Mouse (Mus musculus): ENCODE data around the gene Ltbr.
A peak's percentile ranks its signal among the peaks of the same experiment; 100 is the strongest.

Gene Ltbr

DNA sequence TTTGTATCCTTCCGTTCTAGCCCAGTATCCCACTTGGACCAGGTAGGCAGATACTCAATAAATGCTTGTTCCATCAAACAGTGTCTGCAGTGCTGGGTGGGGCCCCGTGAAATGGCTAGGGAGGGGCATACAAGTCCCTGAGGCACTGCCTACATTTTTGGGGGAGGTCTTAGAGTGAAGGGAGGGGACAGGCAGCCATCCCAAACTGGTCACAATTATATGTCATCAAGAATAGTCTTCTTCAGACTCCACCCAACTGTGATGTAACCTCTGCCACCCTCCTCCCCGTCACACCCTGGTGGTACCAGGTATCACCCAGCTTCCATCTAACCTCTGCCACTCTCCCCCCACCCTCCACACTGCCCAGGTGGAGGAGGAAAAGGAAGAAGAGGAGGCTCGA is 31.2 kb upstream of the Ltbr start:
- DNase-seq (ENCODE audit: low spot score in 2 of 2) = no peak

DNA sequence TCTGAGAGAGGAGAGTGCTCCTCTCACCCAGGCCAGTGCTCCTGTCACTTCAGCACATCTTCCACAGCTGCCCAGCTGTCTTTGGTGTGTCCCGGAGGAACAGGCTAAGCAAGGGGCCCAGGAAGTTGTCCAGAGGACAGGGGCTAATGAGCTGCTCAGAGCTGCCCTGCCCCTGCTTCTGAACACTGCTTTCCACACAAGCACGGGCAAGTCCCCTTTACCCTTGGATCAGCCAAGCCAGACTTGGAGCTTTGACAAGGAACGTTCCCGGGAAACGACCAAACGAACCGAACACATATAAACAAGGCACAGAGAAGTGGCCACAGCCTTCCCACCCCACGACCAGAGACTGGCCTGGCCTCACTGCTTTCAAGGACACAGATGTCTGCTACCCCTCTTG is 30.4 kb upstream of the Ltbr start:
- DNase-seq (ENCODE audit: low spot score in 2 of 2) = no peak

DNA sequence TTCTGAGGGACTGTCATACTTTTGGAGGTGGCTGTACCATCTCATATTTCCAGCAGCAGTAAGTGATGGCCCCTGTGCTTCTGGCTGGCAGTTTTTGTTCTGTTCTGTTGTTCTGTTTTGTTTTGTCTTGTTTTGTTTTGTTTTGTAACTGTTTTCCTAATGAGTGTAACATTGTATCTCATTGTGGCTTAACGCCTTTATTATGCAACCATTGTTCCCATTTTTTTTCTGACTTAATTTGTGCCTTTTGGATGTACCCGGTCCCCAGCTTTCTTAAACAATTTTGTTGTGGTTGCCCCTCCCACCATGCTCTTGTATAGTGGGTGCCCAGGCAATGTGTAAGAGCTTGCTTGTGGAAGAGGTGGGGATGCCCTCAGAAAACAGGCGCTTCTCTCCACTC is 28.5 kb upstream of the Ltbr start:
- DNase-seq (ENCODE audit: low spot score in 2 of 2) = no peak

DNA sequence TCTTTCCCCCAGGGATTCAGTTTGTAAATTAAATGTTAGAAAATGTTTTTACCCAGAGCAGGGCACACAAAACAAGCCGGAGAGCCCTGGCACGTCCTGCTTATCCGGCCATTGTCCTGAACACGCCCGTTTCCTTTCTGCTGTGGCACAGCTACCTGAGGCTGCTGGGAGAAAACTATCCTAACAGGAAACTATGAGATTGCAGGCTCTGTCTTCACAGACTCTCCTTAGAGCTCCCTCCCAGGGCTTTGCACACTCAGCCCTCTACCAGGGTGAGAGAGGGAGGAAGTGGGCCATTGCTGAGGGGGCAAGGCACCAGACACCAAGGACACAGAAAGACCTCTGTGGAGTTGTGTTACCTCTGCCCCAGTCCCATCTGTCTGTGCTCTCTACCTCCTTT is 26.6 kb upstream of the Ltbr start:
- DNase-seq (ENCODE audit: low spot score in 2 of 2) = no peak

DNA sequence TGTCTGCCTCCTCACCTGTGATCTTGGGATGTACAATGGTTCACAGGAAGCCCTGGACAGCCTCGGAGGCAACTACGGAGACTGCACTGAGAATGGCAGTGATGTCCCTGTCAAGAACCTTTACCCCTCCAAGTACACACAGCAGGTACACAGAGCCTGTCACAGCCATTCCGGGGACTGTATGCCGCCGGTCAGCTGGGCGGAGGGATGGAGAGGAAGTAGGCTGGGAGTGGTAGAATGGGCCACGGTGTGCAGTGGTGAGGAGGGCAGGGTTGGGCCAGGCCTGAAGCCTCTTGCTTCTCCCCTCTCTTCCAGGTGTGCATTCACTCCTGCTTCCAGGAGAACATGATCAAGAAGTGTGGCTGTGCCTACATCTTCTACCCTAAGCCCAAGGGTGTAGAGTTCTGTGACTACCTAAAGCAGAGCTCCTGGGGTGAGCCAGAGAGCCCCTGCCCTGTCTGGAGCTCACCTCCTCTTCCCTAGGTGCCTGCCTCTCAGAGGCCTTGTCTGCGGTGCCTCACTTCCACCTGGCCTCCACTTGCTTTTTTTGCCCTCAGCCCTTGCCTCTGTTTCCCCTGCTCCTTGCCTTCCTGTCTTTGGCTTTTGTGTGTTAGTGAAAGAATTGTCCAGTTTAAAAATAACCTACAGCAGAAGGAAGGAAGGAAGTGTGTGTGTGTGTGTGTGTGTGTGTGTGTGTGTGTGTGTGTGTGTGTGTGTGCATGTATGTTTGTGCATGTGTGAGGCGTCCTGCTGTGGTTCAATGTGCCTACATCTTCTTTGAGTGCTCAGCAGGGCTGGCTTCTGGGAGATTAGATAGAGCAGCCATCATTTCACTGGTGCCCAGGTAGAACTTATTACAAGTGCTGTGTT is 25.3 kb upstream of the Ltbr start:
- DNase-seq (ENCODE audit: low spot score in 2 of 2) = no peak

DNA sequence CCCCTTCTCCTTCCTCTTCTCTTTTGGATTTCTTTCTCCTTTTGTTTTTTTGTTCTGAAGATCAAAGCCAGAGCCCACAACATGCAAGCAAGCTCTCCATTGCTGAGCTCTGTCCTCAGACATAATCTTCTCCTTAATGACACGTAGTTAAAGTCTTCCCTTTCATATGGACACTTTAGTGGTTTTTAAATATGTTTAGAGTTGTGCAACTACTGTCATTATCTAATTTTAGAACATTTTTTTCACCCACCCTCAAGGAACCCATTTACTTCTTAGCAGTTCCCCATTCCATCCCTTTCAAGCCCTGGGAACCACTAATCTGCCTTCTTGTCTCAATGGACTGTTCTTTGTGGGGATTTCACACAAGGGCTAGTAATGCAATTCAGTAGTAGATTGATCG is 20.7 kb upstream of the Ltbr start:
- no peak for DNase-seq (ENCODE audit: low spot score in 2 of 2)

DNA sequence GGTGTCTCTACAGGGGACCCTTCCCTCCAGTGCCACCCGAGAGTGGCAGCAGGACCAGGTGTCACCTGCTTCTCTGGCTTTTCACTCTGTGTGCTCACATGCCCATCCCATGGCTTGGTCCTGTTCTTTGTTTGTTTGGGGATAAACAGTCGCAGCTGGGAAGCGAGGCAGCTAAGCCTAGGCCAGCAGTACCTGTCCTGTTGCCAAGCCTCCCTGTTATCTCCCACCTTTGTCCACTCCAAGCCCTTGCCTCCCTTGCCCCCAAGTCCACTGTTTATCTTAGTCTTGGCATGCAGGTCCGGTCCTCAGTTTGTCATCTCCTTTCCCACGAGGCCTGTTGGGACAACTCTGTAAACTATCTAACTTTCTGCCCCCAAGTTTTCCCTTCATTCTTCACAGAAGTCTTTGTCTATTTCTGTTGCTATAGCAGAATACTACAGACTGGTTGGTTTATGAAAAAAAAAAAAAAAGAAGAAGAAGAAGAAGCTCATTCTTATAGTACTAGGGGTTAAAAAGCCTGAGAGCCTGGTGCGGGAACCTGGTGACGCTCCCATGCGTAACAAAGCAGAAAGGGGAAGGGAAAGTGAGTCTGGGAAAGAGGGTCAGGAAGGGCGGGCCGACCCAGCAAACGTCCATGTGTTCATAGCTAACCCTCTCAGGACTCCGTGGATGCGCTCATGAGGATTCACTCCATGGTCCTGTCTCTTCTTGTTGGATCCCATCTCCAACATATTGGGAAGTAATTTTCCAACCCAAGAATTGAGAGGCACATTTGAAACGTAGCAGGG is 19.6 kb upstream of the Ltbr start:
- no peak for DNase-seq (ENCODE audit: low spot score in 2 of 2)

DNA sequence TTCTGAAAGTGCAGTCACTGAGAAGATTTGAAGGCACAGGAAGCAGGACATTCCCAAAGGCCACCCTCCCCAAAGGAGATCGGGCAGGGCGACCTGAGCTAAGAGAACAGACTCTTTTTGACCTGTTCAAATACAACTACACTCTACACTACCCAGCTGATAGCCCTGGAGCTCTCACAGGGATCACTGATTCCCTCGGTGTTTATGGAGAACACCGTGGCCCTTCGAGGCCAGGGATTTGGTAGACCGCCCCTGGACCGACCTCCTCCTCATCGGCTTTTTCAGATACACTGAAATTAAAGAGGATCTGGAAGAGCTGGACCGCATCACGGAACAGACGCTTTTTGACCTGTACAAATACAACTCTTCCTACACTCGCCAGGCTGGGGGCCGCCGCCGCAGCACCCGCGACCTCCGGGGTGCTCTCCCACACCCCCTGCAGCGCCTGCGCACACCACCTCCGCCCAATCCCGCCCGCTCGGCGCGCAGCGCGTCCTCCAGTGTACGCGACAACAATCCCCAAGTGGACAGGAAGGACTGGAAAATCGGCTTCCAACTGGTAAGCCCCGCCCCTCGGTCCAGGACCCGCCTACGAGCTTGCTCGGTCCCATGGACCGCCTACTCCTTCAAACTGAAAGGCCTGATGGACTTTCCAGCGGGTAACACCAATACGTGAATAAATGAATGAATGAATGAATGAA is 17.1 kb upstream of the Ltbr start:
- DNase-seq (ENCODE audit: low spot score in 2 of 2) = peak in 1 of 2 experiments; percentile 60

DNA sequence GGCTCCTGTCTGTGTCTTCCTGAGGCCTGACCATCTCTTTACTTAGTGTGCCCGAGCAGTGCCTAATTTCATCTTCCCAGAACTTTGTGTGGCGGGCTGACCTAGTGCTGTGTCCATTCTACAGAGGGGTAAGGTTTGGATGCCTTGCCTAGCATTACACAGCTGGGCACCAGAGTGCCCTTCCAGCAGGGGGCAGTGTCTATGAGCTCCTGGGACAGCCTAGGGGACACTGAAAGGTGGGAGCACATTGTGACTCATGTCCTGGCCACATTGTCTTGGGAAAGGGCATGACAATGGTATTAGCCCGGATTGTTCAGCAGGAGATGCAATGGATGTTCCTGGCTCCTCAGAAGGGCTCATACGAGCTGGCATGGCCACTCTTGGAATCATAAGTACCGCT is 14.6 kb upstream of the Ltbr start:
- DNase-seq (ENCODE audit: low spot score in 2 of 2) = no peak

DNA sequence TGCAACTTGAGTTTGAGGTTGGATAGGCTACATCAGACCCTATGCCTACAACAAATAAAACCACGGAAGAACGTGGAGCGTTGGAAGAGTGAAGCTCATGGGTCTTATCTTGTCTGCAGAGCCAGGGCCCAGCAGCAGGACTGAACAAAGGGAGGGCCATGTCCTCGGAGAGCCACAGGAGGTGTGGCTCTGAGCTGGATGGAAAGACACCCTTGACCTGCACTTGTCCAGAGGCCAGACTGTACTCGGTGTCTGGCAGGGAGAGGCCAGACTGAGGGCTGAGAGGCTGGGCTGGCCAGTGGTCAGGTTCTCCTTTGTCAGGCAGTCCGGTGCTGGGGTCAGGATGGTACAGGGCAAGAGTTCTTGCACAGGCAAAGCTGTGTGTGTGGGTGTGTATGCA is 11.7 kb upstream of the Ltbr start:
- DNase-seq (ENCODE audit: low spot score in 2 of 2) = no peak

DNA sequence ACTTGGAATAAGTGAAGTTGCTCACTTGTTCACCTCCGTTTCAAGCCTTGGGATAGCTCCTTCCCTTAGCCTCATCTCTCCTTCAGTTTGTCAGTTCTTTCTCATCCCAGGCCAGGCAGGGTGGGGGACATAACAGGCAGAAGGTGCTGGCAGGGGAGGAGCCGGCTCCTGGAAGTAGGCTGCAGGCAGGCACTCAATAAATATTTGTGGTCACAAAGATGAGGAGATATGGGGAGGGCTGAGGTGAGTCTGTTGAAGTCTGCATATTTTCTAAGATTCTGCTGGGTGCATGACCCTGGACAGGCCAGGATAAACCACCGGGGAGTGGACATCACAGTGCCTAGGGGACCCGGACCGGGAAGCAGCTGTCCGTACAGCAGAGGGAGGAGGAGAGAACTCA is 9.9 kb upstream of the Ltbr start:
- no peak for DNase-seq (ENCODE audit: low spot score in 2 of 2)

DNA sequence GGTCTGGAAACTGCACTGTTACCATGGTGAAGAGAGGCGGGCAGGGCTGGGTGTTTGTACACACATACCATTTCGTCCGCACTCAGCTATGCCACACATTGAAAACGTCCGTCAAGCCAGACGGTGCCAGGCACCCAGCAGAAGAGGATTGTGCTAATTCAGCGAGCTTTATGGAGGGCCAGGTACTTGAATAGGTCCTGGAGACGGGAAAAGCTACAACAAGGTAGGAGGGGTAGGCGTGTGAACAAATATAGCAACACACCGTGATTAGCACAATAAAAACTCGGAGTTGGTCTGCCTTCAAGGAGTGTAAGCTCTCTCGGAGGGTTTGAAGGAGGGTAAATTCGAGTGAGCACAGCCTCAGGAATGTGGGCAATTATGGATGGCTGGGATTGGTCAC is 9.1 kb upstream of the Ltbr start:
- DNase-seq (ENCODE audit: low spot score in 2 of 2) = no peak

DNA sequence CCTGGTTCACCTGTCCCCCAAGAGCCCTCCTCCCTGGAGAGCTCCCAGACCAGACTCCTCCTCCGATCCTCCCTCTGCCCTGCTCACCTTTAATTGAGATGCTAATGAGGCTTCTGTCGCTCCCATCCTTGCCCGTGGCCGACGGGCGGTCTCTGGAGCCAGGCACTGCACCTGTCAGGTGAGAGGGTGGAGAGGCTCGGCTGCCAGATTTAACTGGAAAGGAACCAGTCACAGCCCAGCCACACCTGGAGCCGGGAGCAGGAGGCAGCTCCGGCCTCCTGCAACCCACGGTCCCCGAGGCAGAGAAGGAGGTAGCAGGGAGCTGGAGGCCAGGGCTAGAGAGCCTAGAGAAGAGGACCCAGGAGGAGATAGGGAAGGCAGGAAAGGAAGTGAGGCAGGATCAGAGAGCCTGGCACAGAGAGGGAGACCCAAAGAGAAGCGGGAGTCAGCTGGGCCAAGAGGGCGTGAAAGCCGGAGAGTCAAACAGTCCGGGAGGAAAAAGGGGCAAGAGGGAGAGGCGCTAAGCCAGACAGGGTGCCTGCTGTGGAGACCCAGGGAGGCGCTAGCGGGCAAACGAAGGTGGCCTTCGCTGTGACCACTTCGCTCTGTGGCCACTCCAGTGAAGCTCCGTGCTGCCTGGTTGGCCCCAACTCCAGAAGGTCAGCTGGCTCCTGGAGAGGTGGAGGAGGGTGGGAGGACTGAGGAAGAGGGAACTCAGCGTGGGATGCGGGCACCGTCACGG is 7.6 kb upstream of the Ltbr start:
- DNase-seq (ENCODE audit: low spot score in 2 of 2) = peak in 1 of 2 experiments; percentile 58

DNA sequence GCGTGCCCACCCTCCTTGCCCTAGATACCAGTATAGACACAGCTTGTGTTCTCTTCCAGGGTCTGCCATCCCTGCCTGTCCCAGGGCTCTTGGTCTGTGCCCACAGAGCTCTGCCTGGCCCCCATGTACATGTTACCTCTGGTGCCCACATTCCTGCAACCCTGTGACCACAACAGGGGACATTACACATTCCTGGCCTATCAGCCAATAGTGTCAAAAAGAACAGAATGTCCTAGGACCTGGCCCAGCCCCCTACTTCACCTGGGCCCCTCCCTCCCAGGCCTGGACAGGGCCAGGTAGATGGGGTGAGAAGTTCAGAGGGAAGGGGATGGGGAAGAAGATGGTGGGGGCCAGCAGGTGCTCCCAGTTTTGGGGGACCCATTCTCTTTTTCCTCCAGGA is 6.6 kb upstream of the Ltbr start, which contains the start of gene Scnn1a:
Gene Scnn1a (plus strand): TSS at position 337 of the 400 bp plus-strand sequence.
- DNase-seq (ENCODE audit: low spot score in 2 of 2) = no peak

DNA sequence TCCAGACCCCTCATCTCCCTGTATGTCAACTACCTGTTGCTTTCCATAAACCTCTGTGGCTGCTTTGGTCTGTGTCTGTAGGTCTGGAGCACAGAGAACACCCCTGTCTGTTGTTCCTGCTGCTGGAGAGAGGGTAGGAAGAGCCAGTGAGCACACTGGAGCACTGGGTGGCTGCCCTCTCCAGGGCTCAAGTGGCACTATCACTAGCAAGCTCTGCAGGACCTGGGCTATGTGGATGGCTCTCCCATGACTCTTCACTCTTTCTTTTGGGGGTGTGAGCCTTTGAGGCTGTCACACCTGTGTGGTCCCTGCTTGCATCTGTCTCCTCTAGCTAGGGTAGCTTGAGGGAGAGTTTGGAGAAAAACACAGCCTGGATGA is 6.2 kb upstream of the Ltbr start:
- no peak for DNase-seq (ENCODE audit: low spot score in 2 of 2)

DNA sequence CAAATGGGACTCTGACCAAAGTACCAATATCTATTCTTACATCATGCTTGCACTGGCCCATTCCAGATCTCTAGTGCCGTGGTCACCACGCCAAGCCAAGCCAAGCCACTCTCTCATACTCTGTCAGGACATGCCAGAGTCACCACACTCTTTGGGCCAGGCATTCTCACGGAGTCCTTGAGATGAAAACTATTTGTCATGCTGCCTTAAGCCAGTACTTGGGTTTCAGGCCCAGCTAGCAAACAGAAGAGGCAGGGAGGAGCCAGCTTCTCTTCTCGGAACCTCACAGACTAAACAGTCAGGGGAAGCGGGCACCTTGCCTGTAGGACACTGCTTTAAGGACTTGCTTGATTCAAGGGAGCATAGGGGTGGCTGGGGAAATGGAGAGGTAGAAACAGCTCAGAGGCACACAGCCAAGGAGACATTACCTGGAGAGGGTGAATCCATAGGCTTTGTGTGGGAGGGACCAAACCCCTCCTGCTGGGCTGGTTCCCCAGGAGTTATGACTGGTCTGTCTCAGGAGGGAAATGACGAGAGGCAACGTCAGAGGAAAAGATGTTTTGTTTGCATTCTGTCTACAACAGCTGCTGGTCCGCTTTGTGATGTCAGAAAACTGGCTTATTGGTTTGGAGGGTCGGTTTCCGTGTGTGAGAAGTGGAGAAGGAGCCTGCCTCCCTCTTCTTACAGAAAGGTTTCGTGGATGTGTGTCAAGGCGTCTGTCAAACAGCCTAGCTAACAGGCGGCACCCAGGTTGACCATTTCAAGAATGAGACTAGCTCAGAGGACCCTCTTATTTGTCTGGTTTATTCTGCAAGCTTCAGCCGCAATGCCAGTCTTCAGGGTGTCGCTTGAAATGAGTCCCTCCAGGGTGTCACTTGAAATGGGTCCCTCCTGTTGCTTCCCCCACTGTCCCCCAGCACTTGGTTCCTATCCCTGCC is 5.6 kb upstream of the Ltbr start:
- no peak for DNase-seq (ENCODE audit: low spot score in 2 of 2)

DNA sequence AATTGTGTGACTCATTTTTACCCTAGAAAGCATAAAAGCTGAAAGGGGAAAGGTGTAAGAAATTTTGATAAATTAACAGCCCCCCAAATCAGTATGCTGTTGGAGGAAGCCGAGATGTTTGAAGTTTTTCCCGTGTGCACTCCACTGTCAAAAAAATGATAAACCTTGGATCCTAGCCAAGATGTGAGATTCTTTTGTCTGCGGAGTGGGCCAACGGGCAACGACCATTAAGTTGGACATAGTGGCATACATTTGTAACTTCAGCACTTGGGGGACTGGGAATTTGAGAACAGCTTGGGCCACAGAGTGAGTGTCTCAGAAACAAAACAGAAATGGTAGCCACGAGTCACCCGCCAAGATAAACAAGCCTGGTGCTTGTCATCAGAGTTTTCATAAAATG is 3.4 kb upstream of the Ltbr start:
- no peak for DNase-seq (ENCODE audit: low spot score in 2 of 2)

DNA sequence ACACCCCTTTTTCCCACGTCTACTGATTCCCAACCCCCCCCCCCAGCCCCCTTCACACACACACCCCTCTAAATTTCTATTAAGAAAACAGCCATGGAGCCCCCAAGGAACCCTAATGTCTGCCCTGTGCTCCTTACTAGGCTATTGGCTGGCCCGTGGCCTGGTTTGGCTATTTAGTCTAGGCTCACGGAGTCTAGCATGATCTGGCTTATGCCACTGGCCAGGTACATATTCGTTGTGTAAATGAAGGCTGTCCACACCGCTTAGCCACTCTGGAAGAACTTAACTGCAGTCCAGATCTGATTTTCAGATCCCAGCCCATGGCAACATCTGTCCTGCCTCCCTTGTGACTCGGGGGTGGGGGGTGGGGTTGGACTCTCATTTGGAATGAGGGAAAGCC is 1.1 kb upstream of the Ltbr start:
- DNase-seq (ENCODE audit: low spot score in 2 of 2) = no peak

DNA sequence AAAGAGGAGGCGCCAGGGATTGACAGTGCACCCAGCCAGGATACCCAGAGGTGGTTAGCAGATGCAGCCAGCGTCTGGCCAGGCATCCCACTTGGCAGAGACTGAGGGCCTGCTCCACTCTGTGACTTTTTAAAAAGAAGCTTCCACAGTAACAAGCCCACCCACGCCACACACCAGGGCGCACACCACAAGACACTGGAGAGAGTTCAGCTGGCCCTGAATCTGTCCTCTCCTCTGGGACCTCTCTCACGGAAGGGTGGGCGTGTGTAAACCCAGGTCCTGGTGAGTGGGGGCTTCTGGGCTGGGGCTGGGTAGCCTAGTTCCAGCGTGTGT is 512 bp upstream of the Ltbr start:
- DNase-seq (ENCODE audit: low spot score in 2 of 2) = no peak

DNA sequence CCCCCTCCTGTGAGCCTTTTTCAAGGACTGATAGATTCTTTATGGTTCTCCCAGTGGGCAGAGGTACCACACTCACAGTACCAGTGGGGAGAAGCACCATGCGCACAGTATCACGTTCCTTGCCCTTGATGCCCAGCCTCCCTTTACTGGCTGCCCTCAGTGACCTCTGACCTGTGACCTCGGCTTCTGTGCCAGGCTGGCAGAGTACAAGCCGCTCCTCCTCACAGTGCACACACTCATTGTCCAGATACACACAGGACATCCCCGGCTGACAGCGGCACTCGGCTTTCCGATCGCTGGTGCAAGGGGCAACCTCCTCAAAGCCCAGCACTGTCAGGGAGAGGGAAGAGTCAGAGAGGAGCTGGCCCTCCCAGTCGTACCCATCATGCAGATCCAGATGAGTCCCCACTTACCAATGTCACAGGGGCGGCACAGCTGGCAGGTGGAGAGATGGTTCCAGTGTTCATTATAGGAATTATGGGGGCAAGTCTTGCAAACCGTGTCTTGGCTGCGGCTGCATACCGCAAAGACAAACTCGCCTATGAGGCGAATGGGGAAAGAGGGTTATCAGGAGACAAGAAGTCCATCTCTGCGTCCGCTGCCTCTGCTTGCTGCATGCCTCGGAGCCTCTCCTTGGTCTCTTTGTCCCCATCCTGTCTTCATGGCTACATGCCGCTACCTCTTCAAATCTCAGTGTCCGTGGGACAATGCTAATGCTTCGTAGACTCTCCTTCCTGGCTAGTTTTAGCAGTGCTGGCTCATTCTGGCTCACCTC is 917 bp downstream of the Ltbr start:
- DNase-seq (ENCODE audit: low spot score in 2 of 2) = no peak

Measured in spleen, postnatal 4 days (tissue).